Mouse (Mus musculus) MEL-GATA-1-ER (cell line): ENCODE measurements around the gene Adprm.

Source experiments
- DNase-seq: peaks from one replicate; pipeline ENCODE4 v3.0.0-alpha.2; 2012; ENCODE audit warnings: low read depth; ENCODE audit errors: extremely low read depth

Gene Adprm

DNA sequence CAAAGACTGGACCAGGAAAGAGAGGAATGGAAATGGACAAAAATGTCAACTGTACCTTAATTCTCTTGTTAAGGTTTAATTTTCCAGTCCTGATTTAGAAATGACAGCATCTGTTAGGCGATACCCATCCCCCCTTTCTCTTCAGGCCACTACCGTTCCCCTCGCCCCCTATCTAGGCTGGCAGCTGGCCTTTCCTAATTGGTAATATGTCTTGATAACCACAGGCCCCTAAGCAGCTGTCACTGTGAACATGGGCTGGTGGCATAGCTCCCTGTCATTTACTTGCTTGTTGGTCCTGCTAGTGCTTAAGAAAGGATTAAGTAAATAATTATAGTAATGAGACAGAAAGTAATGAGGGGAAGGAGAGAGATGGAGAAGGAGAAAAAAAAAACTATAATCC lies 25.0 kb upstream of the Adprm start:
- no peak for DNase-seq

DNA sequence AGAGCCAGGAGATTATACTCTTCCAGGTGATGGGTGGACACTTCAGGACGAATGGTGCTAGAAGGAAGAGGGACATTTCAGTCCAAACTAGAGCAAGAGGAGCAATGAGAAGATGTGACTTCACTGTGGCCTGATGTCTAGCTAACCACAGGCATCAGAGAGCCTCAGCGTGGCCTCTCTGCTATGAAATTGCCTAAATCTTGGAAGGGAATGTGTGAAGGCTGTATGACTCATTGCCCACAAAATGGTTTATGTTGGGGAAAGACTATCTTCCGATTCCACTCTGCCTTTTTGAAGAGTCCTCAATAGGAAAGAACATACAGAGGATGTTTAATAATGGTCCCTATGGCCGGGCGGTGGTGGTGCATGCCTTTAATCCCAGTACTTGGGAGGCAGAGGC lies 24.4 kb upstream of the Adprm start:
- DNase-seq = no peak

DNA sequence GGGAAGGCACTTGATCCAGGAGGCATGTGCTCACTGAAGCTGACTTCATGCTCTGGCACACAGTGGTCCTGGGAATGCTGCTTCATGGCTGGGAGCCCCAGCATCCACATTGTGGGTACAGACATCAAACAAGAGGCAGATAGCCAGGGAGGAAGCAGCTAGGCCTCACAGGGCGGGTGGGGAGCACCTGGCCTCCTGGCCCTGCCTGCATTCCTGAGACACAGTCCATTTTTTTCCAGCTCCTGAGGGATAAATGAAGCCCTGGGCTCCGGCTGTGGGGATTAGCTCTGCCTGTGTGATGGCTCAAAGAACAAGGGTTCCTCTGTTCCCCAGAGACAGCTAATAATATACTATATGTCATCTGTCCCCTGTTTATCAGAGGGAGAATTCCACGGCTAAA lies 22.6 kb upstream of the Adprm start:
- DNase-seq = no peak

DNA sequence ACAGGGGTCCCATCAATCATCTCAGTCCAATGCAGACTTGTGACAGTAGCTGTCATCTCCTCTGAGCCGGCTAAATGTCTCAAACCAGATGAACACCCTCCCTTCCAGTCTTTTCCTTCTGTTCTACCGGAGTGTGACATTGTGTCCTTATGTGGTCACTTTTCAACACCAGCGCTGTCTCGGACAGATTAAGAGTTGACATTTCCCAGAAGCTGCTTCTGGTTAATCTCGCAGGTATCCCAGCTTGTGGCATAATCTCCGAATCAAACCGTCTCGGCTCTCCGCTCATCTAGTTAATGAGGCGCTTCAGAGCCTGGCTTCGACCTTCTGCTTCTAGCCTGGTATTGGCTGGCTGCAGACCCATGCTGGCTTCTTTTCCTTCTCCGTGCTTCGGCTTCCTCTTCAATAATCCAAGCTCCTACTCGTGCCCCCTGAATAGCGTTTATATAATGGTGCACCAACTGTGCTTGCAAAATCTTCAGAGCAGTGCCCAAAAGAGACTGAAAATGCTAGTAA lies 20.3 kb upstream of the Adprm start:
- DNase-seq = no peak

DNA sequence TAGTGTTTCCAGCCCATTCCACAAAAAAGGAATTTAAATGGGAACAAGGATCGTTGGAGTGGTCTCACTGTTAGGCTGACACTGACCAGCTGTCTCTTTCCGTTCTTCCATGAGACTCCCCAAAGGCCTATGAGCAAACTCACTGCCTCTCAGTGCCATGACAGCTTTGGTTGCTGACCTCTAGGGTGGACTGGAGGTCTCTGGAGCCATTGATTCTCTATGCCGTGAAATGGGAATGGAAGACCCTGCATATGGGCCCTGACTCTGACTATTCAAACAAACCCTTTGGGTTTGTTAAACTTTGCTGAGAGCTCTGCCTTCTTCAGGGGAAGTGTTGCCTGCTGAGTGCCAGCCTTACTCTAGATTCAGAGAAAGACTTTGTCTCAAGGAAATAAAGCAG lies 15.3 kb upstream of the Adprm start:
- no peak for DNase-seq

DNA sequence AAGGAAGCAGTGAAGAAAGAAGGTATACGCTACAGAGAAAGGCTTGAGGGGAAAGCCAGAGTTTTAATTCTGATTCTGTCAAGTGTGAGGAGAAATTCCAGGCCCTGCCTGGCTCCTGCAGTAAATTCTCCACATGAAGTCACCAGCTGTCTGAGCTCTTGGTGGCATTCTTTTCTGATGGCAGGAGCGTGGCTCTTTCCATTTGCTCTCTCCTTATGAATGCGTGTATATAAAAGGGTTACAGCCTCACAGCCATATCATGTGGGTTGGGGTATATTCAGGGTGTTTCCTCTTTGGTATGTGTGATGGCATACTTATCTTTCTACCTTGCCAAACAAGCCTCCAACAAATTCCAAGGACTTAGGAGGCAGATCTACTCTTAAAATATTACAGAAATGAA lies 10.3 kb upstream of the Adprm start:
- no peak for DNase-seq

DNA sequence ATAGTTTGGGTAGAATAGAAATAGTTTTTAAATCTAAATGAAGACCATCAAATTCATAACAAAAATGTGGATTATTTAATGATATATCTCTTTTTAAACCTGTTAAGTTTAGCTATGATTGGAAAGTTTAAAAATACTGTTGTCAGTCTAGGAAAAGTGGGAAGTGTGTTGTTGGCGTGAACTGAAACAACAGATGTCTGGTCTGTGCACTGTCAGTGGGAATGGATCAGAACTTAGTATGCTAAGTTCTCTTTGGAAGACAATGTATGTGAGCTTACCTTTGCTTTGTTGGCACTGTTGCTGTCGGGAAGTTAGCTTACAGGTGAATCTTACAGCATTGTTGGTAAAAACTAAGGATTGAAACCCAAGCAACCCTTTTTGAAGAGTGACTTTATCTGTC lies 8.9 kb upstream of the Adprm start:
- DNase-seq = no peak

DNA sequence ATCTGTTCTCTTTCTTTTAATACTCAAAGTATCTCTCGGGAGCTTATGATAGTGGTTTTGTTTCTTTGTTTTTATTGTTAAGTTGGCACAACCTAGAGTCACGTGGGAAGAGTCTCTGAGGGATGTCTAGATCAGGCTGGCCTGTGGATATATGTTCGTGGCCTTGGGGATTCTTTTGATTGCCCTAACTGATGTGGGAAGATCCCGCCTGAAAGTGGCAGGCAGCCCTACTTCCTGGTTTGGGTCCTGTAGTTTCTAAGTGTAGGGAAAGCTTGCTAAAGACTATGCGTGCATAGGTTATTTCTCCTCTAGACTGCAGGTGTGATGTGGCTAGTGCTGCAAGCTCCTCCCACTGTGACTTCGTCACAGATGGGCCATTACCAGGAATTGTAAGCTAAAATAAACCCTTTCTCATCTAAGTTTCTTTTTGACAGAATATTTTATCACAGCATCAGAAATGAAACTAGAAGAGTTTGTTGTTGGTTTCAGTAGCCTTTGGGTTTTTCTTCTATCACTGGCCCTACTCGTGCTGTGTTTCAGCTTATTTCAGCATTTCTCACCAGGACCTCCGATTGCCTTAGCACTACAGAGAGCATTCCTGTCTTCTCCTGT lies 2.5 kb upstream of the Adprm start:
- DNase-seq = no peak

DNA sequence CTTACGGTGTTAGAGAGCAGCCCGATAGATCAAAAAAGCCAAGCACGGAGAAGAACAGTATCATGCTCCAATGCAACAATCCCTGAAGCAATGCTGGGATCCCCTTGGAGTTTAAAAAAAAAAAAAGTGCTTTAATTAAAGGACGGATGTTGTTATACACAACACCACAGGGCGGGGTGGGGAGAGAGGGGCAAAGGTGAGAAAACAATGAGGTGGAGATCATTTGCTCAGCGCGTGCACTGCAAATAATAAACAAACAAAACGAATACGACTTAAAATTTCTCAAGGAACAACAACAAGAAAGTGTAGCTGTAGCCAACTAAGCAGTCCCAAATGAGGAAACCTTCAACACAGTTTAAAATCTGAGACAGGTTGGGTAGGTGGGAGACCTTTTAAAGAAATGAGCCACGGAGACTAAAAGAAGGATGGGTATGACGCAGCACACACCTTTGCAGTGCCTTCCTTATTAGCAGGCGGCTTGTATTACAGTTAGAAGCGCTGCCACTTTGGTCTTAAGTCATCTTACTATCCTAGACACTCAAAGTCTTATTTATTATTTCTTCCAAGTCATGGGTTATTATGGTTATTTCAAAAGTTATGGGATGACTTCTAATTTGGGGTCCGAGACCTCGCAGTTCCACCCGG lies 596 bp downstream of the Adprm start:
- no peak for DNase-seq

DNA sequence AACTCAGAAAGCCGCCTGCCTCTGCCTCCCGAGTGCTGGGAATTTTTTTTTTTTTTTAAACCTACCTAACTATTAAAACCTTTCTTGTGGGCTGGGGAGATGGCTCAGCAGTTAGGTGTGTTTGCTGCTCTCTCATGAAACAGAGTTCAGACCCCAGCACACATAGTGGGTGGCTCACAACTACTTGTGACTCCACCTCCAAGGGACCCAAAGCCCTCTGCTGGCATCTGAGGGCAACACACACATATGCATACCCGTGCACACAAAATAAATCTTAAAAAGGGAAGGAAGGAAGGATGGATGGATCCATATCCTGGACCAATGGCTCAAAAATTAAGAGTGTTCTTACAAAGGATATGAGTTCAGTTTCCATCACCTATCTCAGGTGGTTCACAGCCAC lies 3.1 kb downstream of the Adprm start:
- no peak for DNase-seq

DNA sequence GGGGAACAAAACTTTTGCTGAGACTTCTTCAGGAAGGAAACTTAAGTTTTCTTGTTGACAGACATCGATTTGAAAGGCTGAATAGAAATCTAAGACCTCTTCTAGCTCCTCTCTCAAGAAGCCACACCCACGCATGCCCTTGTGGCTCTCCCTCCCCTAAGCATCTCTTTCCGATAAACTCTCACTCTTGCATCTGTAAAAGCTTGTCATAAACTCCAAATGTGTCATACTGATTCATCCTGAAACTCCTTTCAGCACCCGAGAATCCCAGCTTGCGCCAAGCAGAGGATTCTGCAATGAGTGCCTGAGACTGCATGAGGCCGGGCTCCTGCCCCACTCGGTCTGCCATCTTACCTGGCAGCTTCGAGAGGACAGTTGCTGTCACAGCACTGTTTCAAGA lies 3.9 kb downstream of the Adprm start:
- DNase-seq = no peak

DNA sequence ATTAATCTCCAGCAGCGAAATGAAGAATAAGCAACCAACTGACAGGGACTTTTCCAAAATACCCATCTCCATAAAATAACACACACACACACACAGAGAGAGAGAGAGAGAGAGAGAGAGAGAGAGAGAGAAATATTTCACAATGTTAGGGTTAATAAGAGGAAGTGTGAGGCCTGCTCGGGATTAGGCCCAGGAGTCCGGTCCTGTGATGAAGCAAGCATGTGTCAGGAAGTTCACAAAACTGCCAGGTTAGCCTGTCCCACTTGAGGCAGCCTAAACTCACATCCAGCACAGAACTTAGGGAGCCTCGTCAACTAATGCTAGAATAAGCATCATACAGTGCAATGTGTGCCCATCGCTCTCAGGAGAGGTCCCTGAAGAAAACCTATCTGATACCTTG lies 5.2 kb downstream of the Adprm start:
- DNase-seq = no peak

DNA sequence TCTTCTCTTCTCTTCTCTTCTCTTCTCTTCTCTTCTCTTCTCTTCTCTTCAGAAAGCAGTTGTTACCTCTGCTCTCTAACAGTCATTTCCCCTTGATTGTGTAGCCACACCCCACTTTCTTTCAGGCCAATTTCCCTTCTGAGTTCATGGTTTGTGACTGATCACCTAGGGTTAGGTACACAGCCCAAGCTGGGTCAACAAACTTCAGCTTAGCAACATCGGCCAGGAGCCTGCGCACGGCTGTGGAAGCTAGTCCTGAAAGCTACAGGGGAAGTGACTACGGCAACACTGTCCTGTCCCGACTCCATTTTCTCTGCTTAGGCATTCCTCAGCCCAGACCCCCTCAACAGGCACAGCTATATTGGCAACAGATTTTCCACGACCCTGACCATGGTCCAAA lies 7.4 kb downstream of the Adprm start:
- no peak for DNase-seq

DNA sequence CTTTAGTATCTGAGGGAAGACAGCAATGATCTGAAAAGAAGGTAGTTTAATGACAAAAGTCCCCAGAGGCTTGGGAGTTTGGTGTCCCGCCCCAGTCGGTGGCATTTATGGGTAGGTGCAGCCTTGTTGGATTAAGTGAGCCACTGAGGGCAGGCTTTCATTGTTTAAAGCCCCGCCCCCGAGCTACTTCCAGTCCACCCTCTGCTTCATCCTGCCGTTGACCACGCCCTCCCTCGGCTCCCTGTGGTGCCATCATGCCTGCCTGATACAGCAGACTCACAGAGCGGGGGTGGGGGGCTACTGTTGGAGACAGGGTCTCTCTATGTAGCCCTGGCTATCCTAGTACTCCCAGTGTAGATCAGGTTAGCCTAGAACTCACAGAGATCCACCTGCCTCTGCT lies 9.4 kb downstream of the Adprm start:
- no peak for DNase-seq

DNA sequence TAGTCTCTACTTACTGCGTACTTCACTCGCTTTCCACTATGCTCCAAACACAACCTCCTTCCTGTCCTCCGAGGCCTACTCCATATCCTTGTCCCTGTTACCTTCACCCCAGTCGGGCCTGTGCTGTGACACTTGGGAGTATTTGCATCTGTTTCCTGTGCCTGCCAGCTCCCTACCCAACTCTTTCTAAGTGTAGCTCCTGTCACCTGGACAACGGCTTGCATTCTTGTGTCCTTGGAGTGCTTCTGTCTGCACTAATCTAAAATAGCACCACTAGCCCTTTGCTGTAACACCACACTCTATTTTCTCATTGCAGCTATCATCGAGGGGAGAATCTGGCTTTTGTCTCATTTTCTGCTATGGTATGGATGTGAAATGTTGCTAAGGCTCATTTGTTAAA lies 11.9 kb downstream of the Adprm start:
- no peak for DNase-seq

DNA sequence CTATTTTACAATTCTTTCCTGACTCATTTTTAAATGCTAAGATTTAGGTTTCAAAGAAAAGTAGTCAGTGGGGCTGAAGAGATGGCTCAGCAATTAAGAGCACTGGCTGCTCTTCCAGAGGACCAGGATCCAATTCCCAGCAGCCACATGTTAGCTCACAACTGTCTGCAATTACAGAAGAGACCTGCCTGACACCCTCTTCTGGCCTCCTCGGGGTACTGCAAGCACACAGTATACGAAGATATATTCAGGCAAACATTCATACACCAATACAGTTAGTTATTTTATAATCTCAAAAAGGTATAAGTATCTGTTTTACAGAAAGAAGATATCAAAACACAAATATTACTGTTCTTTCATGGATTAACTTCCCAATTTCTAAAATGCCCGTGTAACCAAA lies 12.6 kb downstream of the Adprm start:
- DNase-seq = no peak

DNA sequence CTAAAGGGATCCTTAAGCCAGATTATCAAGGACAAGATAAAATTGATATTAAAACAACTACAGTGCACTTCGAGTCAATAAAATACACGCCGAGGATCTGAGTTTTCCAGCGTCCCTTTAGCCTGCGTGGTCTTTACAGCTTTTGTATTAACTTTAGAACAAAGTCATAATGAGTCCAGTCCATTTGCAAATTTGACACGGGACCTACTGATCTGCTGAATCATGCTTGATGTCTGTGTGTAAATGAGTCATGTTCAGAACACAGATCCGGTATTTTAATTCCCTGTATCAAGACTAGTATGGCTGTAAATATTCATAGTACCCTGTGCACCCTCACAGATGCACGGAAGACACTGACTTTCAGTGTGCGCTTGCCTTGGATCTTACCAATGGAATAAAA lies 15.5 kb downstream of the Adprm start:
- no peak for DNase-seq

DNA sequence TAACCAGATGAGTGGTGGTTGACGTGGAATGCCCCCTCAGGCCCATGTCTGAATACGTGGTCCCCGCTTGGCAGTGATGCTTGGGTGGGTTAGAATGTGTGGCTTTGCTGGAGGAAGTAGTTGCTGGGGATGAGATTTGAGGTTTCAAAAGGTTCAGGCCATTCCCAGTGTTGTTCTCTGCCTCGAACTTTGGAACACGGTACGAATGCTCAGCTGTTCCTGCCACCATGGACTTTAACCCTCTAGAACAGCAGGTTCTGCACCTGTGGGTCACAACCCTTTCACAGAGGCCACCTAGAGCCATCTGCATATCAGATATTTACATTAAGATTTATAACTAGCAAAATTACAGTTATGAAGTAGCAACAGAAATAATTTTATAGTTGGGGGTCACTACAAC lies 16.2 kb downstream of the Adprm start:
- no peak for DNase-seq

DNA sequence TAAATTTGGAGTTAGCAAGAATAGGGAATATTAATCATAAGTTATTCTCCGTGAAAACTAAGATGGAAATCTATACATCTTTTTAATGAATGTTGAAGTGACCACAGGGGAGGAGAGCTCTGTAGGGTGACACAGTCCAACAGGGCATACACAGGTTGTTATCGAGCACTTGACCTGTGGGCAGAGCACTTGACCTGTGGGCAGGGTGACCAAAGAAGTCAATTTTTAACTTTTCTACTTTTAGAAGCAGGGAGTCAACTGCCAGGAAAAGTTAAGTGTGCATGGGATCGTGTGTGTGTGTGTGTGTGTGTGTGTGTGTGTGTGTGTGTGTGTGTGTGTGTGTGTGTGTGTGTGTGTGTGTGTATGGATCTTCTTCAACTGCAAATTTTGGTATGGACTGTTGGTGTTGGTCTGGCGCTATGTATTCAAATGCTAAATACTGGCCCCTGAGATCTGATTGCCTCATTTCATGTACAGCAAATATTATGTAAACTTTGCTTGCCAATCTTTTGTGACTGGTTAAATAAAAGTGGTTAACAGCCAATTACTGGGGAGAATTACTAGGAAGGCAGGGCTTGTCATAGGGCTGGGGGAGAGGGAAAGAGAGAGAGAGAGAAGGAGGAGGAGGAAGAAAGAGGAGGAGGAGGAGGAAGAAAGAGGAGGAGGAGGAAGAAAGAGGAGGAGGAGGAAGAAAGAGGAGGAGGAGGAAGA lies 17.5 kb downstream of the Adprm start:
- DNase-seq = no peak

DNA sequence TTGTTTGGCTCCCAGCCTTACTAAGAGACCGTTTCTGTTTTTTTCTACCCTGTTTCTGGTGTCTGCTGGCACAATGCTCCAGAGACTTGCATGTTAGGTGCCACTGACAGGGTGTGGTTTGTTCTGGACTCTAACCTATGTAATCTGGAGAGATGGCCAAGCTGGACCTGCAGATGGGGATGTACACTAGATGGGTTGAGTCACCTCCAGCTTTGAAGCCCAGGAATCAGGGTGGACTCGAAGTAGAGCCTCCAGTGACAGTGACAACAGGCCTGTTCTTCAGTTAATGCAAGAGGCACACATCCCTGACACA lies 20.8 kb downstream of the Adprm start:
- no peak for DNase-seq

DNA sequence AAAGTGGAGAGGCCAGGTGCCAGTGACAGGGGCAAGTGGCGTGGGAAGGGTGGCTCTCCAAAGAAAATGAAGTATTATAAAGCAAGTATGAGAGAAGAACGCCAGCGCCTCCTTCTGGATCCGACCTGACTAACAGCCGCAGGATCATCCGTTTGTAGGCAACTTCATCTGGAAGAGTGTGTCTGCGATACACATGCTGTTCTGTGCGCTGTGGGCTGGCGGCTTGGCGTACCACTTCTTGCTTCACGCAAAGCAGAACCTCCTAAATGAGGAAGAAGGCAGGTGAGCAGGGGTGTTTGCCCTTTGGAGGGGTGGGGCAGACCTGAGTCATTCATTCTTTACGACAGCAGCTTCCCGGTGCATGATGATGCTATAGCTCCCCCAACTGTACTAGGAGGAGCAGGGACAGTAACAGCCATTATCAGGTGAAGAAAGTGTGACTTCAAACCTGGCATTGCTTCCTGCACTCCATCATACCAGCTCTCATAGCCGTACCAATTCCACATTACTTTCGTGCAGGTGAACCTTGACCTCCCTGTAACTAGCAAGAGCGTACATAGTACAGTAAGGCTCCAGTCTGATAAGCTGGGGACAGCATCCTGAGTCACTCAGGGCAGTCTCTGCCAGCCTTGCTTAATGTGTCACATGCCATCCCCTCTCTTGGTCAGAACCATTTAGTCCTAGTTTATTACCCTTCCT lies 21.3 kb downstream of the Adprm start:
- no peak for DNase-seq

DNA sequence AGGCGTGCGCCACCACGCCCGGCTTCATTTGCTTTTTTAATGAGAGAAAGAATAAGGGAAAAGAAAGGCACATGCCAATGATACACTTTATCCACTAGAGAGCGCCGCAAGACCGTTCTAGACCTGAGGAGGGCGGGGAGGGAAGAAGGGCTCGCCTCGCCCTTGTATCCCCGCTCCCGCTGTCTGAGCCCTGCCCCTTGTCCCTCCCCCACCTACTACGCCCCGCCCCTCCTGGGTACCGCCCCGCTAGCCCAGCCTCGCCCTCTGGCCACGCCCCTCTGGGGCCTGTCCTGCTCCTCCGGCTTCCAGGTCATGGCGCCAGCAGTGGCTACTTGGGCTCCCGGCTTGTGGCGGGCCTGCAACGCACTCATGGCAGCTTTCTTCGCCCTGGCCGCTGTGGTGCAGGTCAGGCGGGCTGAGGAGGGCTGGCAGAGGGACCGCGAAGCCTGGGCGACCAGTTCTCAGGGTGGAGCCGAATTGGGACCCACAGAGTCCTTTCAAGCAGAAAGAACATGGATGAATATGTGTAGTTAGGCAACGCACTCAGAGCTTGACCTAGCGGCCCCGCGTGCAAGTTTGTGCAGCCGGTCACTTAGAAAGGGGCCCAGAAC lies 27.4 kb downstream of the Adprm start, which contains the start of gene Tmem220:
TSS of gene Tmem220 (plus strand) at position 288 of the 611 bp plus-strand sequence.
- peak; percentile 80 for DNase-seq
